Mouse (Mus musculus): ENCODE data around the gene Tspan33. TPM values are rescaled to one million over a fixed set of nuclear protein-coding genes. Genes with fewer than 3 reads are reported as not detected.

Gene Tspan33
- polyA plus RNA-seq, 1 experiment from 2014 or later, result 2.2 TPM

GRCm38 (mm10) chr6:29721890-29722289 is 27.9 kb downstream of the Tspan33 start:
- Histone ChIP-seq H3K4me3 (ENCODE audit: low read depth, low read length) (no peak overlapping the region), H3K4me2 (ENCODE audit: low read length) (no peak overlapping the region), H3K36me3 (ENCODE audit: control insufficient read depth, insufficient read depth, low read length) (no peaks in the 10 kb centered on the region), H3K9me3 (replicated peaks; ENCODE audit: control insufficient read depth, low read length) (no peaks in the 10 kb centered on the region), H3K4me1 (ENCODE audit: control insufficient read depth, insufficient read depth, low read length) (peaks cover 19% of the 10 kb centered on the region), H3K27me3 (replicated peaks; ENCODE audit: control insufficient read depth, insufficient read depth, low read length) (no peaks in the 10 kb centered on the region), H3K27ac (ENCODE audit: low read depth, low read length) (no peak overlapping the region), H3K9ac (ENCODE audit: low read length) (no peak overlapping the region)
- ATAC-seq (no peak), DNase-seq (ENCODE audit: low spot score) (no peak)
- 81% methylated on average over 2 of the region's 2 CpGs for WGBS

GRCm38 (mm10) chr6:29726576-29727200 is 32.7 kb downstream of the Tspan33 start:
- Histone ChIP-seq H3K4me3 (ENCODE audit: low read depth, low read length) (no peak overlapping the region), H3K36me3 (ENCODE audit: control insufficient read depth, insufficient read depth, low read length) (no peaks in the 10 kb centered on the region), H3K4me2 (ENCODE audit: low read length) (no peak overlapping the region), H3K9me3 (replicated peaks; ENCODE audit: control insufficient read depth, low read length) (no peaks in the 10 kb centered on the region), H3K9ac (ENCODE audit: low read length) (no peak overlapping the region), H3K27ac (ENCODE audit: low read depth, low read length) (no peak overlapping the region), H3K4me1 (ENCODE audit: control insufficient read depth, insufficient read depth, low read length) (no peaks in the 10 kb centered on the region), H3K27me3 (replicated peaks; ENCODE audit: control insufficient read depth, insufficient read depth, low read length) (no peaks in the 10 kb centered on the region)
- peak; percentile 60 for DNase-seq (ENCODE audit: low spot score)
- ATAC-seq, result no peak
- 78% methylated on average over 1 of the region's 1 CpGs for WGBS

- Histone ChIP-seq H3K9ac (ENCODE audit: low read length) (no peak overlapping the region), H3K4me2 (ENCODE audit: low read length) (no peak overlapping the region), H3K4me3 (ENCODE audit: low read depth, low read length) (no peak overlapping the region), H3K36me3 (ENCODE audit: control insufficient read depth, insufficient read depth, low read length) (no peaks in the 10 kb centered on the region), H3K27me3 (replicated peaks; ENCODE audit: control insufficient read depth, insufficient read depth, low read length) (no peaks in the 10 kb centered on the region), H3K9me3 (replicated peaks; ENCODE audit: control insufficient read depth, low read length) (no peaks in the 10 kb centered on the region), H3K27ac (ENCODE audit: low read depth, low read length) (no peak overlapping the region), H3K4me1 (ENCODE audit: control insufficient read depth, insufficient read depth, low read length) (no peaks in the 10 kb centered on the region)
- 90% methylated on average over 3 of the region's 3 CpGs for WGBS
- ATAC-seq (no peak), DNase-seq (ENCODE audit: low spot score) (no peak)
Observed at GRCm38 (mm10) chr6:29728035-29728434, 34.0 kb downstream of the Tspan33 start.

GRCm38 (mm10) chr6:29729491-29729890 is 35.5 kb downstream of the Tspan33 start:
- no peaks in the 10 kb centered on the region for H3K27me3 ChIP-seq (replicated peaks; ENCODE audit: control insufficient read depth, insufficient read depth, low read length)
- H3K36me3 ChIP-seq (ENCODE audit: control insufficient read depth, insufficient read depth, low read length), result no peaks in the 10 kb centered on the region
- no peaks in the 10 kb centered on the region for H3K9me3 ChIP-seq (replicated peaks; ENCODE audit: control insufficient read depth, low read length)
- ATAC-seq (no peak), DNase-seq (ENCODE audit: low spot score) (no peak)
- H3K4me1 ChIP-seq (ENCODE audit: control insufficient read depth, insufficient read depth, low read length), result no peaks in the 10 kb centered on the region
- no peak overlapping the region for H3K4me2 ChIP-seq (ENCODE audit: low read length)
- no peak overlapping the region for H3K27ac ChIP-seq (ENCODE audit: low read depth, low read length)
- 85% methylated on average over 1 of the region's 1 CpGs for WGBS
- H3K4me3 ChIP-seq (ENCODE audit: low read depth, low read length), result no peak overlapping the region
- H3K9ac ChIP-seq (ENCODE audit: low read length), result no peak overlapping the region

GRCm38 (mm10) chr6:29735336-29735688 is 41.3 kb downstream of the Tspan33 start, which contains the start of gene Smo:
Gene Smo (plus strand): TSS chr6:29735503.
- Histone ChIP-seq H3K4me3 (ENCODE audit: low read depth, low read length) (peak within 1 kb of the TSS; percentile 83), H3K4me1 (ENCODE audit: control insufficient read depth, insufficient read depth, low read length) (no peaks in the 10 kb centered on the region), H3K4me2 (ENCODE audit: low read length) (peak within 1 kb of the TSS; percentile 80), H3K27ac (ENCODE audit: low read depth, low read length) (peak within 1 kb of the TSS; percentile 89), H3K27me3 (replicated peaks; ENCODE audit: control insufficient read depth, insufficient read depth, low read length) (no peaks in the 10 kb centered on the region), H3K9me3 (replicated peaks; ENCODE audit: control insufficient read depth, low read length) (no peaks in the 10 kb centered on the region), H3K9ac (ENCODE audit: low read length) (peak within 1 kb of the TSS; percentile 94), H3K36me3 (ENCODE audit: control insufficient read depth, insufficient read depth, low read length) (peaks cover 2% of the 10 kb centered on the region; the same call in 1 of the 2 replicates)
- DNase-seq (ENCODE audit: low spot score), result peak; percentile 90
- WGBS, result under 1% methylated on average over 20 of the region's 30 CpGs
- ATAC-seq, result peak; percentile 97

GRCm38 (mm10) chr6:29735689-29736451 is 41.8 kb downstream of the Tspan33 start:
- Histone ChIP-seq H3K4me3 (ENCODE audit: low read depth, low read length) (peak overlapping the region; percentile 83), H3K36me3 (ENCODE audit: control insufficient read depth, insufficient read depth, low read length) (peaks cover 2% of the 10 kb centered on the region; the same call in 1 of the 2 replicates), H3K27ac (ENCODE audit: low read depth, low read length) (peak overlapping the region; percentile 89), H3K9ac (ENCODE audit: low read length) (peak overlapping the region; percentile 94), H3K27me3 (replicated peaks; ENCODE audit: control insufficient read depth, insufficient read depth, low read length) (no peaks in the 10 kb centered on the region), H3K4me2 (ENCODE audit: low read length) (peak overlapping the region; percentile 80), H3K4me1 (ENCODE audit: control insufficient read depth, insufficient read depth, low read length) (no peaks in the 10 kb centered on the region), H3K9me3 (replicated peaks; ENCODE audit: control insufficient read depth, low read length) (no peaks in the 10 kb centered on the region)
- peak; percentile 60 for DNase-seq (ENCODE audit: low spot score)
- ATAC-seq, result peak; percentile 83
- WGBS, result under 1% methylated on average over 72 of the region's 75 CpGs

GRCm38 (mm10) chr6:29736610-29737458 is 42.8 kb downstream of the Tspan33 start:
- ATAC-seq (no peak), DNase-seq (ENCODE audit: low spot score) (no peak)
- no peaks in the 10 kb centered on the region for H3K4me1 ChIP-seq (ENCODE audit: control insufficient read depth, insufficient read depth, low read length)
- peak overlapping the region; percentile 89; the same call in 1 of the 2 replicates for H3K27ac ChIP-seq (ENCODE audit: low read depth, low read length)
- H3K9ac ChIP-seq (ENCODE audit: low read length), result peak overlapping the region; percentile 94
- H3K4me3 ChIP-seq (ENCODE audit: low read depth, low read length), result peak overlapping the region; percentile 83
- WGBS, result 18% methylated on average over 13 of the region's 13 CpGs
- no peaks in the 10 kb centered on the region for H3K27me3 ChIP-seq (replicated peaks; ENCODE audit: control insufficient read depth, insufficient read depth, low read length)
- peaks cover 2% of the 10 kb centered on the region; the same call in 1 of the 2 replicates for H3K36me3 ChIP-seq (ENCODE audit: control insufficient read depth, insufficient read depth, low read length)
- no peaks in the 10 kb centered on the region for H3K9me3 ChIP-seq (replicated peaks; ENCODE audit: control insufficient read depth, low read length)
- H3K4me2 ChIP-seq (ENCODE audit: low read length), result peak overlapping the region; percentile 80

GRCm38 (mm10) chr6:29751466-29752152 is 57.6 kb downstream of the Tspan33 start:
- WGBS, result 94% methylated on average over 3 of the region's 3 CpGs
- Histone ChIP-seq H3K4me3 (ENCODE audit: low read depth, low read length) (no peak overlapping the region), H3K4me2 (ENCODE audit: low read length) (no peak overlapping the region), H3K36me3 (ENCODE audit: control insufficient read depth, insufficient read depth, low read length) (peaks cover 10% of the 10 kb centered on the region), H3K9ac (ENCODE audit: low read length) (no peak overlapping the region), H3K4me1 (ENCODE audit: control insufficient read depth, insufficient read depth, low read length) (no peaks in the 10 kb centered on the region), H3K27ac (ENCODE audit: low read depth, low read length) (no peak overlapping the region), H3K27me3 (replicated peaks; ENCODE audit: control insufficient read depth, insufficient read depth, low read length) (no peaks in the 10 kb centered on the region; the same call in 1 of the 2 replicates), H3K9me3 (replicated peaks; ENCODE audit: control insufficient read depth, low read length) (peaks cover 9% of the 10 kb centered on the region)
- no peak for ATAC-seq
- no peak for DNase-seq (ENCODE audit: low spot score)

All from forebrain, embryonic 14.5 days (tissue).